Mouse (Mus musculus) spleen, adult 2 months (tissue): Measurements from ENCODE around the gene 1700025F22Rik.

Experiments used
- CTCF ChIP-seq: fragments of 200-500 bp; IDR thresholded peaks from 2 replicates; pipeline ENCODE4 v1.5.1; 2011; ENCODE audit warnings: mild to moderate bottlenecking, inconsistent platforms; ENCODE audit not compliant: insufficient read depth, insufficient read length, insufficient replicate concordance; ENCODE audit errors: extremely low read depth
- POLR2A ChIP-seq: fragments of 200-500 bp; IDR thresholded peaks from 2 replicates; pipeline ENCODE4 v1.6.1; 2011; ENCODE audit warnings: low read depth, low read length, inconsistent platforms

DNA sequence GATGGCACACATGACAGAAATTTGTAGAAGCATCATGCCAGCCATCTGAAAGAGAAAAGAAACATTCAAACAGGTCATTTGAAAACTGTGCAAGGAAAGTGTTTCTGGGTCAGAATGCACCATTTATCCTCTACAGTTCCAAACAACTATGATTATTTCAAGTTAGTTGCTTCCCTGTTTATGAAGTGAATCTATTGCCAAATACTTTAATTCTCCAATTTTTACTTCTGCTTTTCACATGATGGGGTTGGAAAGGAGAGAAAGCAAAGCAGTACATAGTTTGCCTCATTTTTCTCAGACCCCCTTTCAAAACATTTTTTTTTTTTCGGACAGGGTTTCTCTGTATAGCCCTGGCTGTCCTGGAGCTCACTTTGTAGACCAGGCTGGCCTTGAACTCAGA, 63.2 kb downstream of the 1700025F22Rik start:
- TF ChIP-seq POLR2A (no peak), CTCF (no peak)
